Mouse (Mus musculus): ENCODE measurements around the gene Zfp709. TPM values are rescaled to one million over a fixed set of nuclear protein-coding genes. Genes with fewer than 3 reads are reported as not detected.
"Not testable (repeated sequence)": the region's sequence is repeated elsewhere in the genome, so short reads cannot be mapped to it uniquely, and the experiment has no call there.

The Zfp709 gene
- total and polyA plus RNA-seq, 3 experiments: 3.0 to 7.2 TPM; not detected in 1

DNA sequence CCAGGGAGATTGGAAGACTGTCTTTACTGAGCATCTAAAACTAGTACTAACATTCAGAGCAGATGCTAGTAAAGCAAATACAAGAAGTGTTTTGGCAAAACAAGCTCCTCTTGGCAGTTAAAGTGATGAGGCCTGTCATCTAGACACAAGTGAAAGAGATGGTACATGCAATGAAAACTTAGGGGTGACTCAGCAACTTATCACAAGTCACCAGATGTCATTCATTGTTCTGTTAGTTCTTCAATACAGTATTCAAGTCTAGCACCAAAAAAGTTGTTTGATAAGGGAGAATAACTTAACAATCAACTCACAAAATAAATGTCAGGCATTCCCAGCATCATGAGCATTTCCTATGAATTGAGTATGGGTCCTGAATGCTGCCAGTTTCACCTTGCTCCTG, 46.0 kb downstream of the Zfp709 start:
- peak overlapping the region; percentile 70 for H3K27ac ChIP-seq (ENCODE audit: control insufficient read depth, low read depth, low read length)
- TF ChIP-seq HCFC1 (IDR thresholded peaks at IDR 0.05; ENCODE audit: low read depth, low read length) (no peak), RCOR1 (IDR thresholded peaks at IDR 0.05; ENCODE audit: low read depth, low read length) (no peak), ZMIZ1 (IDR thresholded peaks at IDR 0.05; ENCODE audit: low read depth, low read length) (no peak), MYC (IDR thresholded peaks at IDR 0.05; ENCODE audit: low read depth, low read length) (peak; percentile 53; the same call in 1 of the 2 replicates), GABPA (IDR thresholded peaks at IDR 0.05; ENCODE audit: low read depth, low read length) (peak; percentile 67), RAD21 (IDR thresholded peaks at IDR 0.05; ENCODE audit: low read depth, low read length) (no peak), MAFK (IDR thresholded peaks at IDR 0.05; ENCODE audit: borderline replicate concordance, low read depth, low read length) (peak; percentile 44; the same call in 1 of the 2 replicates), NRF1 (IDR thresholded peaks at IDR 0.05; ENCODE audit: insufficient read depth, low read depth, low read length, poor library complexity, severe bottlenecking) (no peak), CHD1 (IDR thresholded peaks at IDR 0.05; ENCODE audit: low read depth, low read length) (no peak), TAL1 (IDR thresholded peaks at IDR 0.05; ENCODE audit: low read length) (peak; percentile 84), JUND (IDR thresholded peaks at IDR 0.05; ENCODE audit: low read depth, low read length) (0 out of 2 replicates have a peak, but pooled peaks have one; percentile 39), GATA1 (IDR thresholded peaks at IDR 0.05; ENCODE audit: low read depth, low read length) (peak; percentile 78), CTCF (IDR thresholded peaks at IDR 0.05 in 2 of 3, conservative IDR thresholded peaks at IDR 0.05 in 1 of 3; ENCODE audit: control insufficient read depth in 1 of 3, insufficient read depth in 1 of 3, low read depth in 2 of 3, low read length in 3 of 3, poor library complexity in 1 of 3, severe bottlenecking in 1 of 3) (no peak), ZKSCAN1 (IDR thresholded peaks at IDR 0.05; ENCODE audit: low read depth, low read length) (no peak), SIN3A (IDR thresholded peaks at IDR 0.05; ENCODE audit: low read length) (peak; percentile 80), EP300 (IDR thresholded peaks at IDR 0.05; ENCODE audit: low read depth in 1 of 2, low read length in 2 of 2) (peak; percentile 83 to 89), MAZ (IDR thresholded peaks at IDR 0.05; ENCODE audit: low read depth, low read length) (no peak), ETS1 (IDR thresholded peaks at IDR 0.05; ENCODE audit: low read depth, low read length) (peak; percentile 80), MYB (IDR thresholded peaks at IDR 0.05; ENCODE audit: low read depth, low read length) (peak; percentile 44; the same call in 1 of the 2 replicates), TCF12 (IDR thresholded peaks at IDR 0.05; ENCODE audit: low read depth, low read length) (peak; percentile 52; the same call in 1 of the 2 replicates)

DNA sequence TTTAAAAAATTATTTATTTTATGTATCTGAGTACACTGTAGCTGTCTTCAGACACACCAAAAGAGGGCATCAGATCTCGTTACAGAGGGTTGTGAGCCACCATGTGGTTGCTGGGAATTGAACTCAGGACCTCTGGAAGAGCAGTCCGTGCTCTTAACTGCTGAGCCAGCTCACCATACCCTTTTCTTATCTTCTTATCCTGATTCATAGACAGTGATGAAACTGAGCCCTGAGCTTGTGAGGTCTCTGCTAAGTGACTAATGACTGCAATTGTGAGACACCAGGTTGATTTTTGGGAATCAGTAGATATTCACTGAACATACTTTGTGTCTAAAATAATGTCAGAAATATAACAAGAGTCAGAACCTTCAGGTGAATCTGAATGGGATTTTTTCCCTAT, 56.2 kb downstream of the Zfp709 start:
- peak; percentile 77 for TF ChIP-seq TBP (IDR thresholded peaks at IDR 0.05; ENCODE audit: low read depth, low read length)
- not testable (repeated sequence) for H3K27me3 ChIP-seq (ENCODE audit: control insufficient read depth in 1 of 2, insufficient read depth in 2 of 2, low read length in 2 of 2); H3K27ac ChIP-seq (ENCODE audit: control insufficient read depth, low read depth, low read length); H3K9me3 ChIP-seq (replicated peaks; ENCODE audit: insufficient read depth, low read length); H3K79me2 ChIP-seq (ENCODE audit: control insufficient read depth, insufficient read depth, low read length, poor library complexity); DNase-seq (ENCODE audit: low read depth, low spot score); H3K9ac ChIP-seq (ENCODE audit: control insufficient read depth, low read depth, low read length, poor library complexity, severe bottlenecking); H3K4me3 ChIP-seq (ENCODE audit: control insufficient read depth in 1 of 2, insufficient read depth in 1 of 2, low read depth in 2 of 2, low read length in 2 of 2)
- Histone ChIP-seq H3K36me3 (ENCODE audit: control insufficient read depth in 1 of 2, insufficient read depth in 2 of 2, low read length in 2 of 2) (peaks cover 1 to 11% of the 10 kb centered on the region in 2 experiments; a peak in 3 of 4 replicates), H3K4me1 (ENCODE audit: control insufficient read depth in 1 of 2, insufficient read depth in 2 of 2, low read length in 2 of 2) (peaks cover 6 to 15% of the 10 kb centered on the region in 2 experiments)

More for the DNA sequence above, 46.0 kb downstream of the Zfp709 start:
- no peak overlapping the region for H3K4me3 ChIP-seq (ENCODE audit: control insufficient read depth in 1 of 2, insufficient read depth in 1 of 2, low read depth in 2 of 2, low read length in 2 of 2)
- H3K27me3 ChIP-seq (ENCODE audit: control insufficient read depth in 1 of 2, insufficient read depth in 2 of 2, low read length in 2 of 2): no peaks in the 10 kb centered on the region
- peaks cover 17% of the 10 kb centered on the region for H3K79me2 ChIP-seq (ENCODE audit: control insufficient read depth, insufficient read depth, low read length, poor library complexity)
- no peaks in the 10 kb centered on the region for H3K9me3 ChIP-seq (replicated peaks; ENCODE audit: insufficient read depth, low read length)
- peaks cover 7 to 21% of the 10 kb centered on the region in 2 experiments for H3K4me1 ChIP-seq (ENCODE audit: control insufficient read depth in 1 of 2, insufficient read depth in 2 of 2, low read length in 2 of 2)
- H3K9ac ChIP-seq (ENCODE audit: control insufficient read depth, low read depth, low read length, poor library complexity, severe bottlenecking): no peak overlapping the region
- peak; percentile 88 for DNase-seq (ENCODE audit: low read depth, low spot score)
- H3K36me3 ChIP-seq (ENCODE audit: control insufficient read depth in 1 of 2, insufficient read depth in 2 of 2, low read length in 2 of 2): peaks cover 22 to 36% of the 10 kb centered on the region in 2 experiments

Data from MEL (cell line).